Mouse (Mus musculus) cortical plate, adult 2 months (tissue): ENCODE results near the gene Cyp1a1. TPM values are rescaled to one million over a fixed set of nuclear protein-coding genes. Genes with fewer than 3 reads are reported as not detected.

Source experiments
- H3K27ac ChIP-seq: fragments of 200-500 bp; 2 replicates; pipeline ENCODE4 v1.5.1; 2012; ENCODE audit warnings: low read length, control low read depth, inconsistent platforms; ENCODE audit not compliant: insufficient read depth
- H3K4me1 ChIP-seq: fragments of 200-500 bp; 2 replicates; pipeline ENCODE4 v1.6.1; 2011; ENCODE audit warnings: low read length; ENCODE audit not compliant: control insufficient read depth, insufficient read depth
- H3K4me3 ChIP-seq: fragments of 200-500 bp; 2 replicates; pipeline ENCODE4 v1.5.1; 2011; ENCODE audit warnings: mild to moderate bottlenecking, low read length, control low read depth; ENCODE audit not compliant: insufficient read depth
- CTCF ChIP-seq: fragments of 200-500 bp; IDR thresholded peaks from 2 replicates; pipeline ENCODE4 v1.5.1; 2011; ENCODE audit warnings: mild to moderate bottlenecking, control low read depth, low read length; ENCODE audit not compliant: insufficient read depth; ENCODE audit errors: extremely low read depth
- POLR2A ChIP-seq: fragments of 200-500 bp; IDR thresholded peaks from 2 replicates; pipeline ENCODE4 v1.6.1; 2011; ENCODE audit warnings: mild to moderate bottlenecking, low read length, control low read depth; ENCODE audit not compliant: insufficient read depth; ENCODE audit errors: extremely low read depth
- polyA plus RNA-seq: library from polyadenylated mRNA; depleted of rRNA; stranded (reverse); fragments of >200 nt; gene quantifications from 2 replicates; pipeline ENCODE4 v1.2.3, GENCODE M21; 2012

Cyp1a1 gene
- polyA plus RNA-seq, 1 experiment = 0.08 TPM

DNA sequence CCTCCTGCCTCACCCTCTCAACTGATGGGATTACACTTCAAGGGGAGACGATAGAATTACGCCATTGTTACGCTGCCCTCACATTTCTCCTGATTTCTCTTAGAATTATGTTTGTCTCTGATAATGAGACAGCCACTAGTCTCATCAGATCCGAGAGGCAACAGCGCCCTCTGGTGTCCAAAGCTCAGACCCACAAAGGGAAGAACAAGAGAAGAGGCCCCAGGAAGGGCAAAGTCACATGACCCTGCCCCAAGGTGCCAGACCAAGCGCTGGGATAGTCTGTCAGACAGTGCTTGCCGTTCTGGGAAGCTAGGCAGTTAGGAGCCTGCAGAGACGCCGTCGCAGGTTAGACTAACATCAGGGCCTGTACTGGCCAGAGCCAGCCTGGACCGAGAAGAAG is 32.0 kb upstream of the Cyp1a1 start:
- TF ChIP-seq CTCF (peak; percentile 94), POLR2A (no peak)
- H3K27ac ChIP-seq = no peak overlapping the region
- no peak overlapping the region for H3K4me3 ChIP-seq
- H3K4me1 ChIP-seq = no peaks in the 10 kb centered on the region

DNA sequence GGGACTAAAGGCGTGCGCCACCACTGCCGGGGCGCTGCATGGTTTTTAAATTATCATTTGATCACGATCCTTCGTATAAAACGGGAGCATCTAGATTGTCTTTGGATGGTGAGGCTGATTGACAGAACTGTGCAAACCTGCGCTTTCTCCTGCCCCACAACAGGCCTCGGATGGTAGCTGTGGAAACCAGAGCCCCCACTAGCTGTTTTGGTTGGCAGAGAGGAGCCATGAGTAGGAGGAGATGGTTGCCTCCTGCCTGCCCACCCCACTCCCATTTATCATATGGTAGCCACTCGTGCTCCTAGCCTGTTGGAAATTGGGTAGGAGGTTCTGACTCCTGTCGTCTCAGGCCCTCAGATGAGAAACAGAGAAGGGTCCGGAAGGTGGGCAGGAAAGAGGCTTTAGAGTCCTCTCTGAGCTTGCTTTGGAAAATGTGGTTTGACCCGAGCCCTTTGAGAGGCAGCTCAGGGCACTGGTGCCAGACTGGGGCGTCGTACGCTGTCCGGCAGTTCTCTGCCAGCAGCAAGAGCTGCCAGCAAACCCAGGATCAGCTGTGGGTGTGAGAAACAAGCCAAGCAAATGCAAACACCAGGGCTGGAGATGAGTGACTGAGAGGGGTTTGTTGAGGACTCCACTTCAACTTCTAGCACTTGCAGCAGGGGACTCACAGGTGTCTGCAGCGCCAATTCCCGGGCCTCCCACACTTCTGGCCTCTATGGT is 30.9 kb upstream of the Cyp1a1 start:
- no peak overlapping the region for H3K27ac ChIP-seq
- TF ChIP-seq POLR2A (no peak), CTCF (no peak)

GRCm38 (mm10) chr9:57657843-57658242 is 29.9 kb upstream of the Cyp1a1 start:
- Histone ChIP-seq H3K4me1 (no peaks in the 10 kb centered on the region), H3K27ac (no peak overlapping the region), H3K4me3 (no peak overlapping the region)
- TF ChIP-seq CTCF = no peak

More for the DNA sequence above, 30.9 kb upstream of the Cyp1a1 start:
- Histone ChIP-seq H3K4me1 (no peaks in the 10 kb centered on the region), H3K4me3 (no peak overlapping the region)

DNA sequence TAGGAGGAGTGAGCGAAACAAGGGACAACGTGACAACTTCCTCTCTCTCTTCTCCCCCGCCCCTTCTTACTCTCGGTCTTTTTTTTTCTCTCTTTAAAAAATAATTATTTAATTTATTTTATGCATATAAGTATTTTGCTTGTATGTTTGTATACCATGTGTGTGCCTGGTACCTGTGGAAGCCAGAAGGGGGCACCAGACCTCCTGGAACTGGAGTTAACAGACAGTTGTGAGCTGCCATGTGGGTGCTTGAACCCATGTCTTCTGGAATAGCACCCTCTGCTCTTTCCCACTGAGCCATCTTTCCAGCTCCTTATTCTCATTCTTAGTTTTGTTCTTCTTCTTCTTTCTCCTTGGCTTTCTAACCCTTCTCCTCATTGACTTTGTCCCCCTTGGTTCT is 28.8 kb upstream of the Cyp1a1 start:
- no peak overlapping the region for H3K4me3 ChIP-seq
- no peak overlapping the region for H3K27ac ChIP-seq
- no peaks in the 10 kb centered on the region for H3K4me1 ChIP-seq
- TF ChIP-seq POLR2A = no peak

DNA sequence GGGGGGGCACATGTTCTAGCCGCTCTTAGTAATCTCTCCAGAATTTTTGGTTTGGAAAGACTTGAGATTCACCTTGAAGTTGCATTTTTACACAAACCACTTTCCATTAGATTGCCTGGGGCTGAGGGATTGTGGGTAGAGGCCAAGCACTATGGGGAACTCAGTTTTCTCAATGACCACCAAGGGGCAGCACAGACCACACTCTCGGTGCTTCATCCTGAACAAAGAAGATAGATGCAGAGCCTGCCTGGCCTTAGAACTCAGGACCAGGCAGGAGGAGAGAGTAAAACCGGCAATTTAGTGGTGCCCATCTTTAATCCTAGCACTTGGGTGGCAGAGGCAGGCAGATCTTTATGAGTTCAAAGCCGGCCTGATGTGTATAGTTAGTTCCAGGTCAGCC is 28.0 kb upstream of the Cyp1a1 start:
- H3K4me1 ChIP-seq = no peaks in the 10 kb centered on the region
- TF ChIP-seq CTCF (peak; percentile 99), POLR2A (no peak)
- H3K27ac ChIP-seq = no peak overlapping the region
- no peak overlapping the region for H3K4me3 ChIP-seq

DNA sequence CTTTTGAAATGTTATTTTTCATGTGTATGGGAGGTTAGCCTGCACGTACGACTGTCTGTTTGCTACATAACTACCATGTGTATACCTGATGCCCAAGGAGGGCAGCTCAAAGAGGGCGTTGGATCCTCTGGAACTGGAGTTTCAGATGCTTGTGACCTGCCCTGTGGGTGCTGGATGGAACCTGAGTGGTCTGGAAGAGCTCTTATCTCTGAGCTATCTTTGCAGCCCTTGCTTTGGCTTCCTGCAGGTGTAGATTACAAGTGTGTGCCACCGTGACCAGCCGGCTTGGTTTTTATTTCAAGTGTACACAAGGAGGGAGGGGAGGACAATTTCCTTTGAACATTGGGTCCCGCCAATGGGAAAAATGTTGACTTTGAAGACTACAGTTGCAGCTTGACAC is 27.2 kb upstream of the Cyp1a1 start:
- Histone ChIP-seq H3K4me3 (no peak overlapping the region), H3K4me1 (no peaks in the 10 kb centered on the region), H3K27ac (no peak overlapping the region)
- TF ChIP-seq POLR2A (no peak), CTCF (no peak)

GRCm38 (mm10) chr9:57661552-57661951 is 26.2 kb upstream of the Cyp1a1 start:
- H3K27ac ChIP-seq = no peak overlapping the region
- H3K4me1 ChIP-seq = no peaks in the 10 kb centered on the region
- H3K4me3 ChIP-seq = no peak overlapping the region
- TF ChIP-seq POLR2A (no peak), CTCF (no peak)

GRCm38 (mm10) chr9:57664616-57665015 is 23.1 kb upstream of the Cyp1a1 start:
- Histone ChIP-seq H3K27ac (no peak overlapping the region), H3K4me3 (no peak overlapping the region), H3K4me1 (no peaks in the 10 kb centered on the region)
- no peak for TF ChIP-seq CTCF
- TF ChIP-seq POLR2A = no peak

DNA sequence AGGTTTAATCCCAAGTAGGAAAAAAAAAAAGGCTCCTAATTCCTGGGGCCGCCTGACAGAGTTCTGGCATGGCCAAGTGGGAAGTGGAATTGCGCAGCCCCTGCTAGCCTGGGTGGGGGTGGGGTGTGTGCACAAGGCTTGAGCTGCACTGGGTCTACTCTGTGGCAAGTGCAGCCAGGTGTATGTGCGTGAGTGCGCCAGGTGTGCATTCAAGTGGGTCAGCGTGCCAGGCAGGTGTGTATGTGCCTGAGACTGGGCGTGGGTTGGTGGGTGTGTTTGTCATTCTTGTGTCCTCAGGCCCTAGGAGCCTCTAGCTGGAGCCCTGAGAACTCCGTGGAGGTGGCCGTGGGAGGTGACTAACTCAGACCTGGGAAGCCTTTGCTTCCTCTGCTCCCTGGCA is 21.2 kb upstream of the Cyp1a1 start:
- H3K4me3 ChIP-seq = no peak overlapping the region
- H3K27ac ChIP-seq = no peak overlapping the region
- H3K4me1 ChIP-seq = no peaks in the 10 kb centered on the region
- TF ChIP-seq CTCF (no peak), POLR2A (no peak)

- Histone ChIP-seq H3K27ac (no peak overlapping the region), H3K4me1 (no peaks in the 10 kb centered on the region), H3K4me3 (no peak overlapping the region)
- TF ChIP-seq POLR2A (no peak), CTCF (no peak)
These were observed 20.6 kb upstream of the Cyp1a1 start for GRCm38 (mm10) chr9:57667136-57667535.

GRCm38 (mm10) chr9:57667817-57668216 is 19.9 kb upstream of the Cyp1a1 start:
- Histone ChIP-seq H3K4me1 (no peaks in the 10 kb centered on the region), H3K4me3 (no peak overlapping the region), H3K27ac (no peak overlapping the region)
- TF ChIP-seq POLR2A = no peak
- no peak for TF ChIP-seq CTCF
